Mouse (Mus musculus) CH12F3 (cell line): ENCODE data around the gene Svop.

ENCODE experiments used
- in situ Hi-C: fragments of 300-500 bp; cut with MboI; formaldehyde crosslinking; loops from 2 replicates; pipeline ENCODE4 v1.14.3; 2020; ENCODE audit warnings: low sequenced_read_pairs

The Svop gene

GRCm38 (mm10) chr5:114003542-114003941 is 87.8 kb downstream of the Svop start, which contains the start of gene Dao:
Dao (plus strand) TSS chr5:114003703.
- in situ Hi-C loops, result no loop called here

DNA sequence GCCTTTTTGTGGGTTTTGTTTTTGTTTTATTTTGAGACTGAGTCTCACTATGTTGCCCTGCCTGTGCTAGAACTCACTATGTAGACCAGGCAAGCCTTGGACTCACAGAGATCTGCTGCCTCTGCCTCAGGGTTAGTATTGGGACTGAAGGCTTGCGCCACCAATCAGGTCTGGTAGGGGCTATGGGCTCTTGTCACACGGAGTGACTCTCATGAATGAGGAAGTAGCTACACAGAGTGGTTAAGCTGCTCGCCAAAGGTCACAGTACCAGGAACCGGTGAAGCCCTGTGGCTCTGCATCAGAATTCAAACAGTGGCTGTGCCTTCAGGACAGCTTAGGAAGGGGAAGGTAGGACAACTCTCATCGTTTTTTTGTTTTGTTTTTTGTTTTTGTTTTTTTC is 92.0 kb downstream of the Svop start:
- in situ Hi-C loops, result no loop called here

DNA sequence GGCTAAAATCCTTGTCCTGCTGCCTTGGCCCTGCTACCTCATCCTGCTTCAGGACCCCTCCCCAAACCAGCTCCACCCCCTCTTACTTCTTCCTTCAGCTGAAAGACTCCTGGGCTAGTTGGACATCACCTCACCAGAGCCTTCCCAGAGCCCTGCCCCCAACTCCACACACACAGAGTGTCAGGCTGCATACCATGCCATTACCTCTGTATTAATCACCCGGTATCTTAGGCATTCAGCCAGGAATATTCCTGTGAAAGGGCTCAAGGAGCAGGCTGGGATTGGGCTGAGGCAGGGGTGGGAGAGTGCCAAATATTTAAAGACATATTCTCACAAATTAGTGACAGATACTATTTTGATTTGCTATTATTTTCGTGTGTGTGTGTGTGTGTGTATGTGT is 94.9 kb downstream of the Svop start:
- in situ Hi-C loops, result no loop called here

DNA sequence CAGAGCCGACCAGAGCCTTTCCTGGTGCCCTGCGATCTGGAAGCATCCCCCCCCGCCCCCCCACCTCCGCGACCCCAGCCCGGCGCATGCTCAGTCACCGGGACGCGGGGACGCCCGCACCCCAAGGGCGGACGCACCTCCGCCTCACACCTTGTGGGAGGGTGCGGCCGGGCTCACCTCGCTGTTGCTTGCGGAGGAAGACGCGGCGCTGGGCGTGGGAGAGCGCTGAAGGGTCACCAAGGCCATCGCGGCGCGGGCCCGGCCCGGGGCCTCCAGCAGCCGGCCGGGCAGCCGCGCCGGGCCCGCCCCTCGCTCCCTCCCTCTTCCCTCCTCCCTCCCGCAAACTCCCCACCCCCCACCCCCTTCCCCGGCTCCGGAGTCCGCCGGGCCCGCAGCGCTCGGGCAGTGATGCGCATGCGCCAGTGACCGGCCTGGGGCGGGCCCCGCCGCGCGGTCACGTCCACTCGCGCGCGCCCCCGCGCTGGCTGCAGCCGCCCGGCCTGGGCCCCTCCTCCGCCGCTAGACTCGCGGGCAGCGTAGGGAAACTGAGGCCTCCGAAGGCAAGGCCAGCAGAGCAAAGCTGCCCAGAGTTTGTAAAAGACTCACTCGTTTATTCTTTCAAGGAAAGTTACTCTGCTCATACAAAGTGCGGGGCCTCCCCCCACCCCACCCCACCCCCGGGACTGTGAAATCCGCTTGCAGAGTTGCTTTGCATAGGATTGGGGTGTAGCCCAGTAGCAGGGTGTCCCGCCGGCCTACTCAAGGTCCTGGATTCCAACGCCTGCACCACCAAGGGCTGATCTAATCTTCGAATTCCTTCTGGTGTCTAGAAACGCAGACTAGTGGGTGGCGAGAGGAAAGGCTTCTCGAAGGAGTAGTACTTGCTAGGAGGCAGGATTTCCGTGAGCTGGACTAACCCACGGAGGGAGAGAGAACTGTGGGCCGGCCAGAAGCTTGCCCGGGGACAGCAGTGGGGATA is 97.6 kb downstream of the Svop start, which contains the start of gene Ssh1:
TSS of gene Ssh1 (minus strand) at position 408 of the 979 bp plus-strand sequence.
- in situ Hi-C loops, result no loop called here

GRCm38 (mm10) chr5:113993031-113993486 is 98.3 kb downstream of the Svop start:
- in situ Hi-C loops, result no loop called here

DNA sequence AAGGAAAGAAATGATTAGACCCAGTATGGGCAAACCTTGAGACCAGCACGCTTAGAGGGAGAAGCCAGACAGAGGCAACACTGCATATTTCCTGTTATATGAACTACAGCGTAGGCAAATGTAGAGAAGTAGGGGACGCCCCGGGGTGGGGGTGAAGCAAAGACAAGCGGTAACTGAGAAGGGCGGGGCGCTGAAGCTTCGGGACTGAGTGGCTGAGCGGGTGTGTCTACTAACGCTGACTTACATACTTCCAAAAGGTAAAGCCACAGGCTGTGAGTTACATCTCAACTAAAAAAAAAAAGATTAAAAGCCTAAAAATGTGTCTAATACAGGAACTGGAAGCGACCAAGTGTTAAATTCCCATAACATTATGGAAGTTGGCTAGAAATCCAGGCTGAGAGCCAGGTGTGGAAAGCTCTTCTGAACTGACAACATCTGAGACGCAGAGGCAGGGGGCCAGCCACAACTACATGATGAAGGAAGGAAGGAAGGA is 99.0 kb downstream of the Svop start:
- in situ Hi-C loops, result no loop called here

DNA sequence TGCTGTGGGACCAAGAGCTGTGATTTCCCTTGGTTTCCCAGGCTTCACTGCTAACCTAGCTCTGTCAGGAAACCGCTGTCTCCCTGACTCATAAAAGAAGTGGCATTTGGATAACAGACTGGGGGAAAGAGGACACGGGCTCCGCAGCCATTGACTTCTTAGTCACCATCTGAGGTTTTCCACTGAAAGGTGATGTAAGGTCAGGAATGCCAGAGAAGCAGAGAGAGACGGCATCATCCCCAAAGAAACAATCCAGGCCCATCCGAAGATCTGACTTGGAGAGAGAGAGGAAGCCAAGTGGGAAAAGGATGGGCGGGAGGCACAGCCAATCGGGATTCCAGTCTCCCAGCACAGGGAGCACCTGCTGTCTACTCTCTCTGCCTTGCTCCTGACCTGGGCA is 100.2 kb downstream of the Svop start:
- in situ Hi-C loops, result no loop called here

GRCm38 (mm10) chr5:113990593-113990992 is 100.8 kb downstream of the Svop start:
- in situ Hi-C loops, result no loop called here

- in situ Hi-C loops, result no loop called here
These were observed 101.8 kb downstream of the Svop start for GRCm38 (mm10) chr5:113989437-113990024.

DNA sequence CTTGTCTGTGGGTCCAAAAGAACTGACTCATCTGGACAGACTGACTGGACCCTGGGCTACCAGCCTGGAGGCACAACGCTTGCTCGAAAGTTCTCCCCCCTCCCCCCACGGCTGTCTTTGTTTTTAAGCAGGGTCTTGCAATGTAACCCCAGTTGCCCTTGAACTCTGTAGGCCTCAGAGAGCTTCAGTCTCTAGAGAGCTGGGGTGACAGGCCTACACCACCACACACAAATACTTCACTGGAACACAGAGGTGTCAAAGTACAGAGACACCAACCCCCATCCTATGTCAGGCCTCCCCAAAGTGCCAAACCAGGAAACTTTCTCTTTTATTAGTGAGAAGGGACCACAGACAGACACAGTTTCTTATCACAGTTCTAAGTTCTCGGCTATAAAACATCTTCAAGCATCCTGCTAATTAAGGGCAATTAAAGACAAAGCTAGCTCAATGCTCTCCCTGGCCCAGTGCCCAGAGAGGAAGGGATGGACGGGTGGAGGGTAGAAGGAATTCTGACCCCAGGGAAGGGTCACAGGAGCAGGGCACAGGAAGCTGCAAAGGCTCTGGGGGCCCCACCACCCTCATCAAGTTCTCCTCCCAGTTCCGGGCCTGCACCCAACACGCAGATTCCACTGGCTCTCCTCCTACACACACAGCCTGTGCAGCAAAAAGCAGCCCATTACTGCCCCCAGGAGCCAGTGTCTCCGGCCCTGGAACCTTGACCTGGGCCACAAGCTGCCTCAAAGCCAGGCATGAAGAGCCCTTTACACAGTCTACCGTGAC is 105.0 kb downstream of the Svop start:
- in situ Hi-C loops, result no loop called here

- in situ Hi-C loops, result no loop called here
These were observed 105.6 kb downstream of the Svop start for GRCm38 (mm10) chr5:113985737-113986136.

GRCm38 (mm10) chr5:113984025-113984740 is 107.2 kb downstream of the Svop start:
- in situ Hi-C loops, result no loop called here

- in situ Hi-C loops, result no loop called here
These were observed 107.8 kb downstream of the Svop start for GRCm38 (mm10) chr5:113983541-113983940.

DNA sequence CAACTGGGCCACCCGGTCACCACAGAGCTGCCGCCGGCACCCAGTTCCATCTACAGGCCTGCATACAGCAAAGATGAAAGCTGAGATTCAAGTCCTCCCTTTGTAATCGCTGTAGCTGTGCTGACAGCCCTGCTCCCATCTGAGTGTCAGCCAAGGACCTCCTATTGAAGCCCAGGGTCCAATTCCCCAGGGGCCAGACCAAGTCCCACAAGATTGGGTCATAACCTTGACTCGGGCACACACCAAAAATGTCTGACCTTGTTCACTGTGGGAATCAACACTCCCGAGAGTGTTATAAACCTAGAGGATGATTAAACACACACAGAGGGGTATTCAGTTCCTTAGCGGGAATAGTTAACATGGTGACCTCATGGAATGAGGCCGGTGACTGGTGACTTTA is 109.5 kb downstream of the Svop start:
- in situ Hi-C loops, result no loop called here

- in situ Hi-C loops, result no loop called here
These were observed 110.2 kb downstream of the Svop start for GRCm38 (mm10) chr5:113981171-113981570.

DNA sequence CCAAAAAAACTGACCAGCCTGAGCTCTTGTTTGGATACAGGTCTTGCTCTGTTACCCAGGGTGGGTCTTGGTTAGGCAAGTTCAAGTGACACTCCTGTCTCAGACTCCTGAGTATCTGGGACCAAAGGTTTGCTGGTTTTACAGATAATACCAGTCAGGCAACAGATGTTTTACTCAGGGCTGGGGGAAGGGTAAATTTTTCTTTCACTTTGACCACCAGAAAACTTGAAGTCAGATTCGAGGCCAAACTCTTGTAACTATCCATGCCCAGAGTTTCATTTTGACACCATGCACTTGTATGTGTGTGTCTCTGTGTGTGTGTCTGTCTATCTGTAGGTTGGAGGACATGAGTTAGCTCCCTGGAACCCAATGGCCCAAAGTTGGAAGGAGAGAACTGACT is 110.9 kb downstream of the Svop start:
- in situ Hi-C loops, result no loop called here

- in situ Hi-C loops, result no loop called here
These were observed 114.1 kb downstream of the Svop start for GRCm38 (mm10) chr5:113977309-113977708.
